Mouse (Mus musculus) liver, postnatal 0 days (tissue): ENCODE results near the gene Zfp365. TPM values are rescaled to one million over a fixed set of nuclear protein-coding genes. Genes with fewer than 3 reads are reported as not detected.
A peak's percentile ranks its signal among the peaks of the same experiment; 100 is the strongest.

Source experiments
- ATAC-seq: fragments of 200-750 bp; cut with Nextera tagmentation; 2 replicates; pipeline ENCODE4 v1.8.0; 2017; ENCODE audit warnings: mild to moderate bottlenecking, moderate library complexity
- DNase-seq: peaks from one replicate; pipeline ENCODE4 v3.0.0-alpha.2; 2016
- H3K27ac ChIP-seq: fragments of 300-500 bp; sonication (generic); 2 replicates; pipeline ENCODE4 v1.5.1; 2014; ENCODE audit warnings: antibody characterized with exemption, moderate library complexity, mild to moderate bottlenecking, low read depth
- H3K27me3 ChIP-seq: fragments of 300-500 bp; sonication (generic); 2 replicates; pipeline ENCODE4 v1.6.1; 2014; ENCODE audit warnings: low read length, control low read depth, mixed read lengths; ENCODE audit not compliant: insufficient read depth
- H3K36me3 ChIP-seq: fragments of 300-500 bp; sonication (generic); replicated peaks from 2 replicates; pipeline ENCODE4 v1.6.1; 2014; ENCODE audit warnings: mild to moderate bottlenecking, control low read depth, low read length, moderate library complexity, mixed read lengths; ENCODE audit not compliant: insufficient read depth
- H3K4me1 ChIP-seq: fragments of 300-500 bp; sonication (generic); 2 replicates; pipeline ENCODE4 v1.6.1; 2014; ENCODE audit warnings: antibody characterized with exemption, mild to moderate bottlenecking, control low read depth; ENCODE audit not compliant: insufficient read depth
- H3K4me2 ChIP-seq: fragments of 300-500 bp; sonication (generic); 2 replicates; pipeline ENCODE4 v1.6.1; 2014; ENCODE audit warnings: low read depth, mild to moderate bottlenecking, low read length, moderate library complexity, mixed read lengths
- H3K4me3 ChIP-seq: fragments of 300-500 bp; sonication (generic); 2 replicates; pipeline ENCODE4 v1.5.1; 2014; ENCODE audit warnings: low read depth, low read length
- H3K9ac ChIP-seq: fragments of 300-500 bp; sonication (generic); replicated peaks from 2 replicates; pipeline ENCODE4 v1.6.1; 2014; ENCODE audit warnings: mild to moderate bottlenecking, moderate library complexity
- H3K9me3 ChIP-seq: fragments of 300-500 bp; sonication (generic); 2 replicates; pipeline ENCODE4 v1.6.1; 2016; ENCODE audit warnings: mild to moderate bottlenecking, control low read depth, low read length, mixed read lengths
- CTCF ChIP-seq: sonication (generic); IDR thresholded peaks from 2 replicates; pipeline ENCODE4 v1.5.1; 2016; ENCODE audit warnings: antibody characterized with exemption, low read depth
- EP300 ChIP-seq: IDR thresholded peaks from 2 replicates; pipeline ENCODE4 v1.6.1; 2016; ENCODE audit warnings: antibody characterized with exemption, low read depth, mild to moderate bottlenecking
- WGBS: fragments of 180-500 bp; shearing (Covaris S2); extraction: QIAGEN DNeasy Blood & Tissue Kit; methylation state at CpG from one replicate; pipeline ENCODE4 v1.1.7; 2014; ENCODE audit not compliant: insufficient replicate concordance; 5-methylcytosine and 5-hydroxymethylcytosine counted together
- polyA plus RNA-seq: library from polyadenylated mRNA; unstranded; fragments of >200 nt; fragmentation: Nextera tagmentation; extraction: Ambion mirVana; gene quantifications from 2 replicates; pipeline ENCODE4 v1.2.1, GENCODE M21; 2015

Gene Zfp365
- polyA plus RNA-seq, 1 experiment from 2014 or later, result 0.04 TPM

DNA sequence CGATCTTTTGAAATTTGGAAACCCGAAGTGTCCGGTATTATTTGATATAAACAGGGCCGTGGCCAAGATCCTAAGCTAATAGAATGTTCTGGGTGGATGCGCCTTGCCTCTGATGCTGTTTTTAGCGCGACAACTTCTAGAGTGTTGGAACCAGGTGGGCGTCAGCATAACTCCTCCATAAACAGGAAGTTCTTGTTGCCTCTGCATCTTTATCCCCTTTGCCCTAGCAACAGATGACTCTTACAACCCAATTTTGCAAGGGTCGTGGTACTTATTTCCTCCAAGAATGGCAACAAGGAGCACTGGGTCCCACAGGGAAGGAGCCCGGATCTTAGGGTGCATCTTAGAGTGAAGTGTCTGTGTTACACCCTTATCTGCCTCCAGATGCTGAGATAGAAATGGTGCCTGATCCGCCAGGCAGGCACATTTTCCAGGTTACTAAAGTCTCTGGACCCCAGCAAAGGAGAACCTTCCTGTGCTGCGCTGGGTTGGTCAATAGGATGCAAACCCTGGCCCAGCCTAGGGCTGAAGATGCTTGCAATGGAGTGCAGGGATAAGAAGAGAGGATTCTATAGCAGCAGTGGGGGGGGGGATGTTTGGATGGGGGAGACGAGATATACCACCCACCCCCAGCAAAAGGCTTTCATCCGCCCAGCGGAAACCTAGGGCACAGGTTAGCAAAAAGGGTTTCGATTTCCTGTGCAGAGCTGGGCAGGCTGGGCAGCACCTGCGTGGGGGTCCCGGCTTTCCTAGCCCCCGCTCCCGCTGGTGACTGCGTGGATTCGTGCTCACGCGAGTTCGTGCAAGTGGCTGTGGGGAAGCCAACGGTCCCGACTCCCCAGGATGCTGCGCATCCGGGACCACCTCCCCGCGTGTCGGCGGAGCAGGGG, 770 bp downstream of the Zfp365 start:
- peak overlapping the region; percentile 91 for H3K4me2 ChIP-seq
- no peaks in the 10 kb centered on the region for H3K9me3 ChIP-seq
- H3K27ac ChIP-seq, result no peak overlapping the region
- H3K27me3 ChIP-seq, result peaks cover 9% of the 10 kb centered on the region
- no peaks in the 10 kb centered on the region for H3K36me3 ChIP-seq
- H3K4me1 ChIP-seq, result peaks cover 7% of the 10 kb centered on the region
- TF ChIP-seq EP300, result no peak
- TF ChIP-seq CTCF, result no peak
- DNase-seq, result peak; percentile 13
- peak overlapping the region; percentile 38; the same call in 1 of the 2 replicates for H3K9ac ChIP-seq
- 21% methylated on average over 32 of the region's 33 CpGs for WGBS
- peak overlapping the region; percentile 53 for H3K4me3 ChIP-seq
- ATAC-seq, result no peak

DNA sequence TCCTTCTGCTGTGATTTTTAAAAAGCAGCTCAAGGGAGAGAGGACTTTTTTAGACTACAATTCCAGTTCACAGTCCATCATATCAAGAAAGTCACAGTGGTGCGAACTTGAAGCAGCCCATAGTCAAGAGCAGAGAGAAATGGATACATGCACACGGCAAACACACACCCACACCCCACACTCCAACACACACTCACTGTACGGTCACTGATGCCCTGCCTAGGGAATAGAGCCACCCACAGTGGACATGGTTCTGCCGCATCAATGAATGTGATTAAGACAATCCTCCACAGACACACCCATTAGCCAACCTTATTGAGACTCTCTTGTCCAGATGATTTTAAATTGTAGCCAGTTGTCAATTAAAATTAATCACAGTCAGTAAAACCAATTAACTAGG, 4.5 kb downstream of the Zfp365 start:
- TF ChIP-seq CTCF (no peak), EP300 (no peak)
- H3K9me3 ChIP-seq, result no peaks in the 10 kb centered on the region
- H3K36me3 ChIP-seq, result no peaks in the 10 kb centered on the region
- H3K4me2 ChIP-seq, result no peak overlapping the region
- DNase-seq, result no peak
- no peak for ATAC-seq
- H3K9ac ChIP-seq, result no peak overlapping the region
- H3K4me3 ChIP-seq, result no peak overlapping the region
- no peak overlapping the region for H3K27ac ChIP-seq
- WGBS, result 81% methylated on average over 4 of the region's 4 CpGs
- peaks cover 9% of the 10 kb centered on the region for H3K27me3 ChIP-seq
- H3K4me1 ChIP-seq, result peaks cover 7% of the 10 kb centered on the region

DNA sequence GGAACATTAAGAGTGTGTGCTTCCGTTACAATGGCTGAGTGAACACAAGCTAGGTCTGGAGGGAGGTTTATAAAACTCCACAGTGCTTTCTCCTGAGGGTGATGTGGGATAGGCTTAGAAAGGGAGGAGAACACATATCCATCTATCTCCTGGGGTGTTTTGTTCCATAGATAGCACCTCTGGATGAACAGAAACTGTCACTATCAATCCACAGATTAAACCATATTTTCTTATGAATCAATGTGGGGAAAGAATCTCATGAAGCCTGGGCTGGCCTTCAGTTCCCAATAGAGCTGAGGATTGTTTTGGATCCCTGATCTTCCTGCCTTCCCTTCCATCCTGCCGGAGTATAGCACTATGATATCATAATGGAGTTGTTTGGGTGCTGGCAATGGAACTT, 5.5 kb downstream of the Zfp365 start:
- WGBS, result 88% methylated on average over 2 of the region's 2 CpGs
- Histone ChIP-seq H3K27ac (no peak overlapping the region), H3K27me3 (peaks cover 6% of the 10 kb centered on the region), H3K4me3 (no peak overlapping the region), H3K4me2 (no peak overlapping the region), H3K36me3 (no peaks in the 10 kb centered on the region), H3K4me1 (peaks cover 2% of the 10 kb centered on the region), H3K9ac (no peak overlapping the region), H3K9me3 (no peaks in the 10 kb centered on the region)
- no peak for DNase-seq
- TF ChIP-seq CTCF (no peak), EP300 (no peak)
- ATAC-seq, result no peak

DNA sequence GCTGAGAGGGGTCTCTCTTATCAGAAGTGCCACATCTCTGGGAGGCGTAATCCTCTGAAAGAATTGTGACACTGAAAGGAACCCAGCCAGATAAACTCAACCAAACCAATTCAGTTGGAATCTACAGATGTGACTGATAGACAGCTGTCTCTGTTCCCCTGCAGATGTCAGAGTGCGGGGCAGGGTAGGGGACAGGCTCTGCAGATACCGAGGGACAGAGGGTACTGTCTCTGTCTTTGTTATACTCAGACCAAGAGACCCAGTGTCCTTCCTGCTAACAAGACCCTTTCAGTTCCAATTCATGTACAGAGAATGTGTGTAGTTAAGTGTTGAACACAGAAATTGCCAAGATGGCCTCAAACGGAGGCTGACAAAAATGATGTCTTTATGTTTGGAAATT, 6.4 kb downstream of the Zfp365 start:
- Histone ChIP-seq H3K9ac (no peak overlapping the region), H3K4me3 (no peak overlapping the region), H3K36me3 (no peaks in the 10 kb centered on the region), H3K4me2 (no peak overlapping the region), H3K27ac (no peak overlapping the region), H3K4me1 (no peaks in the 10 kb centered on the region), H3K27me3 (no peaks in the 10 kb centered on the region), H3K9me3 (no peaks in the 10 kb centered on the region)
- DNase-seq (no peak), ATAC-seq (no peak)
- no peak for TF ChIP-seq CTCF
- no peak for TF ChIP-seq EP300
- 66% methylated on average over 4 of the region's 4 CpGs for WGBS

DNA sequence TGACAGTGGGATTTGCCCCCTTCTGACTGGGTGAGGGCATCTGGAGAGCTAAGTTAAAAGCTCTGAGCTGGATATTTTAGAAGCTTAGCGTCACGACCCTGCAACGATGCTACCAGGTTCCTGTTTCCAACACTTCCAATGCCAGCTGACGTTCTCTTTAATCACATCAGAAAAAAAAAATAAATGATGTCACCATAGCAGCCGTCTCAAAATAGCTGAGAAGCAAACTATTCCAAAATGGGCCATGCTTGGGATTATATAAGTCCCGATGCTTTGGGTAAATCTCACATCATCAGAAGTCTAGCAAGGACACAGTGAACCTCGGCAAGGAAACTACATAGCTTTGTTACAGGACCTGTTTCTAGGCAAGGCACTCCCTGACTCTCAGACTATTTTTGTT, 9.1 kb downstream of the Zfp365 start:
- DNase-seq, result no peak
- no peak overlapping the region for H3K4me3 ChIP-seq
- WGBS, result 73% methylated on average over 7 of the region's 7 CpGs
- H3K27ac ChIP-seq, result no peak overlapping the region
- no peak overlapping the region for H3K9ac ChIP-seq
- H3K27me3 ChIP-seq, result no peaks in the 10 kb centered on the region
- H3K36me3 ChIP-seq, result no peaks in the 10 kb centered on the region
- no peaks in the 10 kb centered on the region for H3K4me1 ChIP-seq
- H3K9me3 ChIP-seq, result no peaks in the 10 kb centered on the region
- no peak overlapping the region for H3K4me2 ChIP-seq
- TF ChIP-seq CTCF (no peak), EP300 (no peak)
- ATAC-seq, result no peak

DNA sequence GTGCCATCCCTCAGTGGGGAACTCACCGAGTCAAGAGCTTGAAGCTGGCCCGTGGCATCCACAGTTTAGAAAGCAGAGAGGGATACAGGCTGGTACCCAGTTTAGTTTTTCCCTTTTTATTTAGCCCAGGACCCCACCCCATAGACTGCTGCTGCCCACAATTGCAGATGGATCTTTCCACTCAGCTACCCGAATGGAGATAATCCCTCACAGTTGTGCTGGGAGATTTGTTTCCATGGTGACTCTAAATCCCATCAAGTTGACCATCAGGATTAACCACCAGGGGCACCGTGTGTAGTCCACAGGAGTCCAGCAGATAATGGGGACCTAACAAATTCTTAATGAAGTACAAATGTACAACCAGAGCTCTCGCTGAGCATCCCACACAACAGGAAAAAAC, 11.3 kb downstream of the Zfp365 start:
- TF ChIP-seq CTCF (no peak), EP300 (no peak)
- H3K4me1 ChIP-seq, result no peaks in the 10 kb centered on the region
- no peaks in the 10 kb centered on the region for H3K9me3 ChIP-seq
- no peak overlapping the region for H3K9ac ChIP-seq
- no peak overlapping the region for H3K4me3 ChIP-seq
- DNase-seq (no peak), ATAC-seq (no peak)
- H3K36me3 ChIP-seq, result no peaks in the 10 kb centered on the region
- H3K4me2 ChIP-seq, result no peak overlapping the region
- 53% methylated on average over 5 of the region's 5 CpGs for WGBS
- no peaks in the 10 kb centered on the region for H3K27me3 ChIP-seq
- H3K27ac ChIP-seq, result no peak overlapping the region
